Mouse (Mus musculus) CH12.LX (cell line): ENCODE measurements at regions not wholly inside any gene's neighbourhood (a gene's known extent, or its start where the extent isn't known, plus 50 kb on each side); places are given as distances from the start of the nearest gene placed in this dataset.

ENCODE experiments used
- DNase-seq: peaks from one replicate; pipeline ENCODE4 v3.0.0-alpha.2; 2013; ENCODE audit errors: extremely low read depth
- H3K27ac ChIP-seq: 2 replicates; pipeline ENCODE4 v1.5.1; 2012; ENCODE audit warnings: low read depth, mild to moderate bottlenecking, control low read depth, moderate library complexity; ENCODE audit not compliant: insufficient read depth
- H3K27me3 ChIP-seq: replicated peaks from 2 replicates; pipeline ENCODE3; 2012; ENCODE audit warnings: inconsistent platforms
- H3K36me3 ChIP-seq, 2 experiments: replicated peaks in 1 of 2; 2 replicates each; pipeline versions ENCODE3 to v1.6.1; 2012; ENCODE audit warnings: inconsistent platforms in 1 of 2, low read length in 1 of 2, mild to moderate bottlenecking in 1 of 2, mixed read lengths in 1 of 2, moderate library complexity in 1 of 2; ENCODE audit not compliant: control insufficient read depth in 1 of 2, insufficient read depth in 1 of 2
- H3K4me1 ChIP-seq, 2 experiments: 2 replicates each; pipeline ENCODE4 v1.6.1; 2012; ENCODE audit warnings: inconsistent platforms in 1 of 2, moderate library complexity in 1 of 2; ENCODE audit not compliant: insufficient read depth in 2 of 2, control insufficient read depth in 1 of 2
- H3K4me2 ChIP-seq: 2 replicates; pipeline ENCODE4 v1.6.1; 2012; ENCODE audit warnings: low read depth, mild to moderate bottlenecking, control low read depth; ENCODE audit not compliant: poor library complexity, insufficient read depth, severe bottlenecking
- H3K4me3 ChIP-seq, 3 experiments: fragments of 150-350 bp in 1 of 3; sonication (generic) in 1 of 3; replicated peaks in 1 of 3; 2 replicates each; pipeline versions ENCODE3 to v1.5.1; 2011 to 2012; ENCODE audit warnings: low read depth in 2 of 3, low read length in 2 of 3, mild to moderate bottlenecking in 2 of 3, moderate library complexity in 2 of 3, control low read depth in 1 of 3, improper control_type of control experiment in 1 of 3, inconsistent platforms in 1 of 3, mixed read lengths in 1 of 3; ENCODE audit not compliant: poor library complexity in 1 of 3
- H3K79me2 ChIP-seq: replicated peaks from 2 replicates; pipeline ENCODE4 v1.6.1; 2012; ENCODE audit warnings: mild to moderate bottlenecking, moderate library complexity; ENCODE audit not compliant: control insufficient read depth, poor library complexity, insufficient read depth, severe bottlenecking; ENCODE audit errors: extremely low read depth
- H3K9ac ChIP-seq: 2 replicates; pipeline ENCODE4 v1.6.1; 2012; ENCODE audit warnings: low read depth, mild to moderate bottlenecking, control low read depth, moderate library complexity; ENCODE audit not compliant: insufficient read depth
- H3K9me3 ChIP-seq: replicated peaks from 2 replicates; pipeline ENCODE3; 2012; ENCODE audit warnings: low read length, inconsistent platforms, mixed read lengths
- CHD2 ChIP-seq: IDR thresholded peaks from 2 replicates; pipeline ENCODE4 v1.6.1; 2011; ENCODE audit warnings: low read length, improper control_type of control experiment
- CTCF ChIP-seq, 2 experiments: IDR thresholded peaks in 1 of 2; conservative IDR thresholded peaks in 1 of 2; 2 replicates each; pipeline ENCODE4 v1.5.1; 2011 to 2012; ENCODE audit warnings: low read depth in 2 of 2, low read length in 2 of 2, improper control_type of control experiment in 1 of 2, inconsistent platforms in 1 of 2, mild to moderate bottlenecking in 1 of 2, moderate library complexity in 1 of 2
- E2F4 ChIP-seq: IDR thresholded peaks from 2 replicates; pipeline ENCODE4 v1.6.1; 2011; ENCODE audit warnings: low read depth, low read length, improper control_type of control experiment; ENCODE audit not compliant: insufficient replicate concordance
- EP300 ChIP-seq: IDR thresholded peaks from 2 replicates; pipeline ENCODE4 v1.6.1; 2011; ENCODE audit warnings: low read length, improper control_type of control experiment
- ETS1 ChIP-seq: conservative IDR thresholded peaks from 2 replicates; pipeline ENCODE4 v1.6.1; 2012; ENCODE audit warnings: low read depth, mild to moderate bottlenecking, inconsistent platforms, low read length, improper control_type of control experiment, moderate library complexity
- GABPA ChIP-seq: IDR thresholded peaks from 2 replicates; pipeline ENCODE4 v1.6.1; 2012; ENCODE audit warnings: low read depth, low read length, improper control_type of control experiment, inconsistent platforms; ENCODE audit not compliant: insufficient replicate concordance
- JUND ChIP-seq: conservative IDR thresholded peaks from 2 replicates; pipeline ENCODE4 v1.6.1; 2011; ENCODE audit warnings: low read depth, low read length, improper control_type of control experiment
- MAFK ChIP-seq: IDR thresholded peaks from 2 replicates; pipeline ENCODE4 v1.6.1; 2011; ENCODE audit warnings: low read length, improper control_type of control experiment; ENCODE audit not compliant: insufficient replicate concordance
- MEF2A ChIP-seq: IDR thresholded peaks from 2 replicates; pipeline ENCODE4 v1.6.1; 2014; ENCODE audit warnings: low read depth, mild to moderate bottlenecking, inconsistent platforms, low read length, improper control_type of control experiment, borderline replicate concordance
- MXI1 ChIP-seq: IDR thresholded peaks from 2 replicates; pipeline ENCODE4 v1.6.1; 2011; ENCODE audit warnings: mild to moderate bottlenecking, low read depth, low read length, improper control_type of control experiment
- MYC ChIP-seq: IDR thresholded peaks from 2 replicates; pipeline ENCODE4 v1.6.1; 2011; ENCODE audit warnings: low read depth, mild to moderate bottlenecking, improper control_type of control experiment, low read length
- NRF1 ChIP-seq: IDR thresholded peaks from 2 replicates; pipeline ENCODE4 v1.6.1; 2014; ENCODE audit warnings: low read depth, mild to moderate bottlenecking, inconsistent platforms, low read length, improper control_type of control experiment, moderate library complexity
- PAX5 ChIP-seq: IDR thresholded peaks from 2 replicates; pipeline ENCODE4 v1.6.1; 2012; ENCODE audit warnings: low read length, inconsistent platforms, mixed read lengths
- POLR2A ChIP-seq: IDR thresholded peaks from 2 replicates; pipeline ENCODE4 v1.6.1; 2011; ENCODE audit warnings: low read depth, mild to moderate bottlenecking, improper control_type of control experiment, low read length
- RCOR1 ChIP-seq: conservative IDR thresholded peaks from 2 replicates; pipeline ENCODE4 v1.6.1; 2012; ENCODE audit warnings: low read depth, mild to moderate bottlenecking, inconsistent platforms, low read length, improper control_type of control experiment
- SIN3A ChIP-seq: IDR thresholded peaks from 2 replicates; pipeline ENCODE4 v1.6.1; 2012; ENCODE audit warnings: low read length, improper control_type of control experiment, inconsistent platforms
- TCF12 ChIP-seq: IDR thresholded peaks from 2 replicates; pipeline ENCODE4 v1.6.1; 2014; ENCODE audit warnings: low read depth, mild to moderate bottlenecking, inconsistent platforms, low read length, improper control_type of control experiment
- UBTF ChIP-seq: IDR thresholded peaks from 2 replicates; pipeline ENCODE4 v1.6.1; 2012; ENCODE audit warnings: low read depth, mild to moderate bottlenecking, inconsistent platforms, low read length, improper control_type of control experiment, moderate library complexity
- USF1 ChIP-seq: IDR thresholded peaks from 2 replicates; pipeline ENCODE4 v1.6.1; 2014; ENCODE audit warnings: low read depth, mild to moderate bottlenecking, inconsistent platforms, low read length, improper control_type of control experiment
- USF2 ChIP-seq: conservative IDR thresholded peaks from 2 replicates; pipeline ENCODE4 v1.6.1; 2011; ENCODE audit warnings: low read depth, low read length, improper control_type of control experiment
- ZC3H11A ChIP-seq: IDR thresholded peaks from 2 replicates; pipeline ENCODE4 v1.6.1; 2012; ENCODE audit warnings: low read depth, mild to moderate bottlenecking, inconsistent platforms, low read length, improper control_type of control experiment
- ZNF384 ChIP-seq: IDR thresholded peaks from 2 replicates; pipeline ENCODE4 v1.6.1; 2012; ENCODE audit warnings: low read depth, low read length, improper control_type of control experiment, inconsistent platforms
- dilution Hi-C: fragments of 300-500 bp; cut with MboI; formaldehyde crosslinking; loops from 2 replicates; pipeline ENCODE4 v1.14.3; 2020; ENCODE audit warnings: low sequenced_read_pairs; ENCODE audit not compliant: extremely low pct_unique_long_range_greater_than_20kb, extremely low pct_ligation_motif_present
- in situ Hi-C: fragments of 300-500 bp; cut with MboI; formaldehyde crosslinking; loops from 3 replicates; pipeline ENCODE4 v1.14.3; 2019; ENCODE audit warnings: low sequenced_read_pairs, low pct_ligation_motif_present, low pct_unique_long_range_greater_than_20kb, mixed read lengths

DNA sequence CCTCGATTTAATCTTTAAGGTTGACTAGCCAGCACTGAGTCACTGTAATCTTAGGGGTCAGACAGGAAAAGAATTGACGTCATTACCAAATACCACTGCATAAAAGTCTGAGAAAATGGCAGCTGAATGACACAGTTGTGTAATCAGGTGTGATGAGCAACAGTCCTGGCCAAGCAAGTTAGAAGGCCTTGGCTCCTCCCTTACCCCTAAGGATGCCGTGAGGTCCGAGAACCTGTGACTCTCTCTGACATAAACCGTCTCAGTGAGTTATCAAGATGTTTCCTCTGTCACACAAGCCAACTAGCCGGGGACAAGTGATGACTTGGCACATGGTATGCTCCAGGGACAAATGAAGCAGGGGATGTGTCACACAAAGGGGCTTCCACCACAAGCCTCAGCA lies 101.5 kb upstream of the Gm37988 start:
- H3K9me3 ChIP-seq, result no peaks in the 10 kb centered on the region
- TF ChIP-seq ZNF384 (no peak), USF2 (no peak), CHD2 (no peak), RCOR1 (no peak), TCF12 (no peak), MYC (no peak), PAX5 (no peak), EP300 (no peak), NRF1 (no peak), POLR2A (no peak), GABPA (no peak), USF1 (no peak), ETS1 (no peak), SIN3A (no peak), MAFK (no peak), UBTF (no peak), ZC3H11A (no peak), MXI1 (no peak), E2F4 (no peak), CTCF (conservative IDR thresholded peaks at IDR 0.05 in 1 of 2, IDR thresholded peaks at IDR 0.05 in 1 of 2; ENCODE audit: low read depth in 2 of 2, low read length in 2 of 2) (no peak)
- TF ChIP-seq, all 38 proteins: peak for 0
- no peaks in the 10 kb centered on the region for H3K79me2 ChIP-seq
- H3K27me3 ChIP-seq, result no peaks in the 10 kb centered on the region
- DNase-seq, result no peak
- no peak overlapping the region for H3K4me3 ChIP-seq
- H3K4me1 ChIP-seq, result peaks cover 0 to 7% of the 10 kb centered on the region in 2 experiments; a peak in 2 of 4 replicates
- no peak overlapping the region for H3K4me2 ChIP-seq
- no peaks in the 10 kb centered on the region for H3K36me3 ChIP-seq
- in situ Hi-C loops, result no loop called here
- H3K9ac ChIP-seq, result no peak overlapping the region
- dilution Hi-C loops, result no loop called here
- H3K27ac ChIP-seq, result no peak overlapping the region

DNA sequence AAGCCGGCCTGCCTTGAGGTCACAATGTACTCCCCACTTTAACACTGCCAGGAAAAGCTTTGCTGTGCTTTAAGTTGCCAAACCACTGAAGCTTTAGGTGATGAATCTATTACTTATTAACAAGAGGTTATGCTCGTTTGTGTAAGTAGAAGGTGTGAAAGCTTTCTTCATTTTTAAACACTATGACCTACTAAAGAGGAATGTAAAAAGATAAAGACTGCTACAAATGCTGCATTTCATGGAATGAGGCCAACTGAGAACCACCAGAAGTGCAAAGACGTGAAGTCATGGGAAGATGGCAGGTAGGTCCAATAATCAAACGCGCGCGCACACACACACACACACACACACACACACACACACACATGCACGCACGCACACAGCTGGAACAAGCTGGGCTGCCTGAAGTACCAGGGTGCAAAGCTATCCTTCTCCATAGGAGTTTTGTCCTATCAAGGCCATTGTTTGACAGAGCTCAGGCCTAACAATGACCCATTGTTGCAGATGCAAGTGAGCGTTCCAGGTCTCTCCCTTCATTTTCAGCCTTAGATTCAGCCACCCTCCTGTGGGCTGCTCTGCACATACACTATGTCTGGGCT lies 85.3 kb upstream of the Gm37988 start:
- in situ Hi-C loops (no loop called here), dilution Hi-C loops (no loop called here)
- no peak overlapping the region for H3K27ac ChIP-seq
- no peaks in the 10 kb centered on the region for H3K27me3 ChIP-seq
- TF ChIP-seq JUND, result no peak
- no peak for TF ChIP-seq GABPA
- TF ChIP-seq MEF2A, result no peak
- TF ChIP-seq PAX5, result no peak
- no peak for TF ChIP-seq MYC
- no peak for TF ChIP-seq USF2
- no peaks in the 10 kb centered on the region for H3K36me3 ChIP-seq
- H3K4me2 ChIP-seq, result no peak overlapping the region
- no peak for DNase-seq
- H3K4me1 ChIP-seq, result peaks cover 0 to 7% of the 10 kb centered on the region in 2 experiments; a peak in 1 of 4 replicates
- no peaks in the 10 kb centered on the region for H3K79me2 ChIP-seq
- H3K9me3 ChIP-seq, result no peaks in the 10 kb centered on the region
- no peak overlapping the region for H3K9ac ChIP-seq
- no peak overlapping the region for H3K4me3 ChIP-seq
